Mouse (Mus musculus) limb, embryonic 10.5 days (tissue): ENCODE results near the gene Atp6v0d1. TPM values are rescaled to one million over a fixed set of nuclear protein-coding genes. Genes with fewer than 3 reads are reported as not detected.

Experiments used
- DNase-seq: peaks from one replicate; pipeline ENCODE4 v3.0.0-alpha.2; 2017; ENCODE audit warnings: low spot score
- H3K27ac ChIP-seq: fragments of 300-500 bp; sonication (generic); 2 replicates; pipeline ENCODE4 v1.5.1; 2016; ENCODE audit warnings: mild to moderate bottlenecking
- H3K27me3 ChIP-seq: fragments of 300-500 bp; sonication (generic); 2 replicates; pipeline ENCODE4 v1.6.1; 2016; ENCODE audit warnings: low read depth, mild to moderate bottlenecking; ENCODE audit not compliant: poor library complexity, severe bottlenecking
- H3K36me3 ChIP-seq: fragments of 300-500 bp; sonication (generic); 2 replicates; pipeline ENCODE4 v1.6.1; 2016; ENCODE audit warnings: mild to moderate bottlenecking, moderate library complexity
- H3K4me1 ChIP-seq: fragments of 300-500 bp; sonication (generic); 2 replicates; pipeline ENCODE4 v1.6.1; 2016
- H3K4me3 ChIP-seq: fragments of 300-500 bp; sonication (generic); 2 replicates; pipeline ENCODE4 v1.5.1; 2016; ENCODE audit warnings: mild to moderate bottlenecking, moderate library complexity
- H3K9me3 ChIP-seq: fragments of 300-500 bp; sonication (generic); replicated peaks from 2 replicates; pipeline ENCODE4 v1.6.1; 2016; ENCODE audit warnings: mild to moderate bottlenecking
- WGBS: fragments of 180-500 bp; shearing (Covaris S2); methylation state at CpG from one replicate; pipeline ENCODE4 v1.1.7; 2016; 5-methylcytosine and 5-hydroxymethylcytosine counted together
- polyA plus RNA-seq: library from polyadenylated mRNA; unstranded; fragments of >200 nt; fragmentation: Nextera tagmentation; extraction: Ambion mirVana; gene quantifications from 2 replicates; pipeline ENCODE4 v1.2.1, GENCODE M21; 2016

Gene Atp6v0d1
- polyA plus RNA-seq, result 58.3 and 68.6 TPM in 2 replicates

DNA sequence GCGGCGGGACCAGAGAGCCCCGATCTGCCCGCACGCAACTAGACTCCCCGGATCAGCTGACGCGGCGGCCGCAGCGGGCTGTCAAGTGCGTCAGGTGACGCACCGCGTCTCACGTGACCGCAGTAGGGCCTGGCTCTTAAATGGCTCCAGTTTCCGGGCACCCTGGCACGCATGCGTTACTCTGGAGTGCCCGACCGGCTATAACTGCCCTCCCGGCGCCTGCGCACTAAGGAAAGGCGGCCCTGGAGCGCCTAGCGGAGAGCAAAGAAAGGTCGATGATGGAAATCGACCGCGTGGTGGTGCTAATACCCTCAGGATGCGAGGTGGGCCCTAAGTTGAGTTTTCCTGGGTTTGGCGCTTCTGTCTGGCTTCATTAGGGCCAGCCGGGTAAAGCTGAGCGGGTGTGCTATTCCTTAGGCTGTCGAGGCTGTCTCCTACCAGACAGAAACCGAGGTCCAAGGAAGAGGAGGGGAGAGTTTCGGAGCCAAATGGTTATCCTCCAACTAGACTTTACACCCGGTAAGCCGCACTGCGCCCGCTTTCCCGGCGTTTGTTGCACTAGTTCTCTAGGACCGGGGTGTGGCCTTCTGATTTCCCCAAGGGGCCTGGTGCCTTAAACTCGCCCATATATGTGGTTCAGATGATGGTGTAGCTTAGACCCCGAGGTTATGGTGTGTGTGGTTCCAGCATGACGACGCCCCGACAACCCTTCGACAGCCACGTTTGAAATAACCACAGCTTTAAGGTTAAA, at the start of gene Atp6v0d1:
TSS of gene Atp6v0d1 (minus strand) at position 96 of the 751 bp plus-strand sequence.
- peak within 1 kb of the TSS; percentile 85 for H3K27ac ChIP-seq
- DNase-seq, result peak; percentile 100
- 5% methylated on average over 53 of the region's 53 CpGs for WGBS
- peaks cover 18% of the 10 kb centered on the region for H3K27me3 ChIP-seq
- H3K4me3 ChIP-seq, result peak within 1 kb of the TSS; percentile 94
- peaks cover 25% of the 10 kb centered on the region for H3K4me1 ChIP-seq
- H3K36me3 ChIP-seq, result 0 out of 2 replicates have a peak, but pooled peaks cover 4% of the 10 kb centered on the region
- no peaks in the 10 kb centered on the region for H3K9me3 ChIP-seq

GRCm38 (mm10) chr8:105613830-105614511, 48.1 kb upstream of the Atp6v0d1 start:
- peaks cover 18% of the 10 kb centered on the region for H3K4me1 ChIP-seq
- peaks cover 53% of the 10 kb centered on the region for H3K36me3 ChIP-seq
- peaks cover 46% of the 10 kb centered on the region for H3K27me3 ChIP-seq
- peak; percentile 74 for DNase-seq
- under 1% methylated on average over 50 of the region's 50 CpGs for WGBS
- H3K27ac ChIP-seq, result peak overlapping the region; percentile 50; the same call in 1 of the 2 replicates
- H3K9me3 ChIP-seq, result no peaks in the 10 kb centered on the region
- peak overlapping the region; percentile 69 for H3K4me3 ChIP-seq

- peaks cover 18% of the 10 kb centered on the region for H3K4me1 ChIP-seq
- H3K4me3 ChIP-seq, result peak overlapping the region; percentile 69
- H3K27ac ChIP-seq, result no peak overlapping the region; the same call in 1 of the 2 replicates
- H3K36me3 ChIP-seq, result peaks cover 44% of the 10 kb centered on the region
- H3K27me3 ChIP-seq, result peaks cover 46% of the 10 kb centered on the region
- 4% methylated on average over 20 of the region's 20 CpGs for WGBS
- peak; percentile 53 for DNase-seq
- no peaks in the 10 kb centered on the region for H3K9me3 ChIP-seq
Observed at GRCm38 (mm10) chr8:105613037-105613436, 47.2 kb upstream of the Atp6v0d1 start.

- peaks cover 28% of the 10 kb centered on the region for H3K4me1 ChIP-seq
- DNase-seq, result no peak
- H3K36me3 ChIP-seq, result peaks cover 32% of the 10 kb centered on the region
- 87% methylated on average over 9 of the region's 9 CpGs for WGBS
- peaks cover 46% of the 10 kb centered on the region for H3K27me3 ChIP-seq
- no peak overlapping the region for H3K27ac ChIP-seq
- no peak overlapping the region for H3K4me3 ChIP-seq
- H3K9me3 ChIP-seq, result no peaks in the 10 kb centered on the region
Observed at GRCm38 (mm10) chr8:105611836-105612235, 46.0 kb upstream of the Atp6v0d1 start.

- 82% methylated on average over 4 of the region's 4 CpGs for WGBS
- peaks cover 11% of the 10 kb centered on the region for H3K36me3 ChIP-seq
- H3K9me3 ChIP-seq, result no peaks in the 10 kb centered on the region
- no peak overlapping the region for H3K4me3 ChIP-seq
- no peak for DNase-seq
- peaks cover 34% of the 10 kb centered on the region for H3K27me3 ChIP-seq
- H3K27ac ChIP-seq, result no peak overlapping the region
- peaks cover 48% of the 10 kb centered on the region for H3K4me1 ChIP-seq
Observed at GRCm38 (mm10) chr8:105609771-105610170, 43.9 kb upstream of the Atp6v0d1 start.

- Histone ChIP-seq H3K4me3 (no peak overlapping the region), H3K36me3 (peaks cover 8% of the 10 kb centered on the region; the same call in 1 of the 2 replicates), H3K27ac (no peak overlapping the region), H3K4me1 (peaks cover 50% of the 10 kb centered on the region), H3K27me3 (peaks cover 29% of the 10 kb centered on the region), H3K9me3 (no peaks in the 10 kb centered on the region)
- DNase-seq, result no peak
- 84% methylated on average over 2 of the region's 2 CpGs for WGBS
Observed at GRCm38 (mm10) chr8:105609355-105609754, 43.5 kb upstream of the Atp6v0d1 start.

GRCm38 (mm10) chr8:105607684-105608083, 41.8 kb upstream of the Atp6v0d1 start:
- 31% methylated on average over 4 of the region's 4 CpGs for WGBS
- no peak for DNase-seq

DNA sequence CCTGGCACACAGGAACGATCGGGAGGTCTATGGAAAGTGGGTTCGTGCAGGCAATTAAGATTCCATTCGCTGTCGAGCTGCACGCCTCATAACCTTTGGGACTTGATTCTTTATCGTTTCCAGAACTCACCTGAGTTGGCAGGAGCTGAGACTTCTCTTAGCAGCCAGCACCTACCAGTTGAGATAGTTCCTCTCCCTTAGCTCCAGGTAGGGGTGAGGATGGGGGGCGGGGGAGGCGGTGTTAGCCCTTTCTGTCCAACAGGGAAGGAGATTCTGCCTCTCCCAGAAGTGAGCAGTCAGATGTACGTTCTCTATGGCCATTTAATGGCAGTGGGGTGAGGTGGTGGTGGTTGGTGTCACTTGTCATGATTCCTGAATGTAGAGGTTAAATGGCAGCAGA, 41.2 kb upstream of the Atp6v0d1 start:
- 7% methylated on average over 10 of the region's 10 CpGs for WGBS
- peak overlapping the region; percentile 88; the same call in 1 of the 2 replicates for H3K27ac ChIP-seq
- DNase-seq, result no peak
- H3K36me3 ChIP-seq, result peaks cover 8% of the 10 kb centered on the region; the same call in 1 of the 2 replicates
- peak overlapping the region; percentile 90 for H3K4me3 ChIP-seq
- no peaks in the 10 kb centered on the region for H3K9me3 ChIP-seq
- H3K27me3 ChIP-seq, result peaks cover 10% of the 10 kb centered on the region
- H3K4me1 ChIP-seq, result peaks cover 38% of the 10 kb centered on the region

More at GRCm38 (mm10) chr8:105607684-105608083, 41.8 kb upstream of the Atp6v0d1 start:
- no peak overlapping the region for H3K4me3 ChIP-seq
- H3K27ac ChIP-seq, result no peak overlapping the region
- H3K4me1 ChIP-seq, result peaks cover 38% of the 10 kb centered on the region
- peaks cover 8% of the 10 kb centered on the region; the same call in 1 of the 2 replicates for H3K36me3 ChIP-seq
- no peaks in the 10 kb centered on the region for H3K9me3 ChIP-seq
- H3K27me3 ChIP-seq, result peaks cover 16% of the 10 kb centered on the region

GRCm38 (mm10) chr8:105606189-105607023, 40.6 kb upstream of the Atp6v0d1 start:
- Histone ChIP-seq H3K4me3 (peak overlapping the region; percentile 90), H3K4me1 (peaks cover 38% of the 10 kb centered on the region), H3K27ac (peak overlapping the region; percentile 88), H3K9me3 (no peaks in the 10 kb centered on the region), H3K36me3 (peaks cover 5% of the 10 kb centered on the region; the same call in 1 of the 2 replicates), H3K27me3 (peaks cover 3% of the 10 kb centered on the region; the same call in 1 of the 2 replicates)
- peak; percentile 87 for DNase-seq
- 2% methylated on average over 30 of the region's 30 CpGs for WGBS

- WGBS, result 2% methylated on average over 39 of the region's 39 CpGs
- Histone ChIP-seq H3K27me3 (no peaks in the 10 kb centered on the region), H3K9me3 (no peaks in the 10 kb centered on the region), H3K4me1 (peaks cover 38% of the 10 kb centered on the region), H3K36me3 (peaks cover 4% of the 10 kb centered on the region; the same call in 1 of the 2 replicates), H3K4me3 (peak overlapping the region; percentile 90), H3K27ac (peak overlapping the region; percentile 88)
- peak; percentile 70 for DNase-seq
Observed at GRCm38 (mm10) chr8:105605491-105606188, 39.8 kb upstream of the Atp6v0d1 start.

GRCm38 (mm10) chr8:105604804-105605381, 39.0 kb upstream of the Atp6v0d1 start, which contains the start of gene Ripor1:
Gene Ripor1 (plus strand): TSS chr8:105605255.
- no peaks in the 10 kb centered on the region for H3K9me3 ChIP-seq
- peaks cover 38% of the 10 kb centered on the region for H3K4me1 ChIP-seq
- DNase-seq, result peak; percentile 88
- no peaks in the 10 kb centered on the region for H3K27me3 ChIP-seq
- no peaks in the 10 kb centered on the region; the same call in 1 of the 2 replicates for H3K36me3 ChIP-seq
- peak within 1 kb of the TSS; percentile 88 for H3K27ac ChIP-seq
- peak within 1 kb of the TSS; percentile 90 for H3K4me3 ChIP-seq
- under 1% methylated on average over 40 of the region's 42 CpGs for WGBS
